Mouse (Mus musculus): ENCODE results near the gene Ly75.

GRCm38 (mm10) chr2:60404763-60405162 is 21.7 kb upstream of the Ly75 start:
- no peak for TF ChIP-seq CTCF (IDR thresholded peaks at IDR 0.05; ENCODE audit: low read depth, low read length)
- no peak for TF ChIP-seq GATA1 (IDR thresholded peaks at IDR 0.05; ENCODE audit: borderline replicate concordance, low read length)
- no peak for TF ChIP-seq TAL1 (conservative IDR thresholded peaks at IDR 0.05; ENCODE audit: low read depth, low read length)
